Mouse (Mus musculus) intestine, embryonic 15.5 days (tissue): ENCODE measurements at regions not wholly inside any gene's neighbourhood (a gene's known extent, or its start where the extent isn't known, plus 50 kb on each side); places are given as distances from the start of the nearest gene placed in this dataset.

Experiments used
- ATAC-seq: fragments of 200-750 bp; cut with Nextera tagmentation; 2 replicates; pipeline ENCODE4 v1.8.0; 2017; ENCODE audit warnings: moderate TSS enrichment, moderate library complexity
- H3K27ac ChIP-seq: fragments of 300-500 bp; sonication (generic); 2 replicates; pipeline ENCODE4 v1.5.1; 2015; ENCODE audit warnings: mild to moderate bottlenecking, inconsistent platforms
- H3K27me3 ChIP-seq: fragments of 300-500 bp; sonication (generic); replicated peaks from 2 replicates; pipeline ENCODE4 v1.6.1; 2015; ENCODE audit warnings: inconsistent platforms
- H3K36me3 ChIP-seq: fragments of 300-500 bp; sonication (generic); 2 replicates; pipeline ENCODE4 v1.6.1; 2015; ENCODE audit warnings: inconsistent platforms
- H3K4me1 ChIP-seq: fragments of 300-500 bp; sonication (generic); replicated peaks from 2 replicates; pipeline ENCODE4 v1.6.1; 2015; ENCODE audit warnings: inconsistent platforms
- H3K4me2 ChIP-seq: fragments of 300-500 bp; sonication (generic); replicated peaks from 2 replicates; pipeline ENCODE4 v1.6.1; 2015; ENCODE audit warnings: mild to moderate bottlenecking, inconsistent platforms
- H3K4me3 ChIP-seq: fragments of 300-500 bp; sonication (generic); replicated peaks from 2 replicates; pipeline ENCODE4 v1.5.1; 2015; ENCODE audit warnings: inconsistent platforms
- H3K9ac ChIP-seq: fragments of 300-500 bp; sonication (generic); 2 replicates; pipeline ENCODE4 v1.6.1; 2015; ENCODE audit warnings: inconsistent platforms
- H3K9me3 ChIP-seq: fragments of 300-500 bp; sonication (generic); 2 replicates; pipeline ENCODE4 v1.6.1; 2016; ENCODE audit warnings: inconsistent platforms
- WGBS: fragments of 180-500 bp; shearing (Covaris S2); methylation state at CpG from one replicate; pipeline ENCODE4 v1.1.7; 2015; 5-methylcytosine and 5-hydroxymethylcytosine counted together

- H3K9ac ChIP-seq: no peak overlapping the region
- 37% methylated on average over 8 of the region's 8 CpGs for WGBS
- H3K4me2 ChIP-seq: no peak overlapping the region
- H3K4me1 ChIP-seq: no peaks in the 10 kb centered on the region
- H3K4me3 ChIP-seq: no peak overlapping the region
- H3K27ac ChIP-seq: no peak overlapping the region
- H3K27me3 ChIP-seq: no peaks in the 10 kb centered on the region
- no peak for ATAC-seq
- no peaks in the 10 kb centered on the region for H3K36me3 ChIP-seq
- H3K9me3 ChIP-seq: no peaks in the 10 kb centered on the region
These were observed 105.2 kb downstream of the Lrig3 start for GRCm38 (mm10) chr10:126070984-126071713.

DNA sequence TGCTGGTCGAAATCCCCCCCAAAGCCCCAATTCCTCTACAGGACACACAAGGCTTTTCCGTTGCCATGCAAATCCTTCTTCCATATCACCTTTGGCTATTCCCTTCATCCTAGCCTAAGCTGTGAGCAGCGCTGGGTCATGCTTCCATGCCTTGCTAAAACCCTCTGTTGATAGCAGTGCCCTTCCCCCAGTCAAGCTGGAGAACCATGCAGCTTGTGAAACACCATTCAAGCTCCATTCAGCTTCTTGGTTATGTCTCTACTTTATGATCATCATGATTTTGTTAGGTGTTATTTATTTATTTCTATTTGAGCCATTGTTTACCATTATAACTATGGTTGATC, 105.7 kb downstream of the Lrig3 start:
- 35% methylated on average over 3 of the region's 3 CpGs for WGBS
- Histone ChIP-seq H3K27me3 (no peaks in the 10 kb centered on the region), H3K9ac (no peak overlapping the region), H3K4me1 (no peaks in the 10 kb centered on the region), H3K4me3 (no peak overlapping the region), H3K27ac (no peak overlapping the region), H3K9me3 (no peaks in the 10 kb centered on the region), H3K4me2 (no peak overlapping the region), H3K36me3 (no peaks in the 10 kb centered on the region)
- ATAC-seq: no peak

DNA sequence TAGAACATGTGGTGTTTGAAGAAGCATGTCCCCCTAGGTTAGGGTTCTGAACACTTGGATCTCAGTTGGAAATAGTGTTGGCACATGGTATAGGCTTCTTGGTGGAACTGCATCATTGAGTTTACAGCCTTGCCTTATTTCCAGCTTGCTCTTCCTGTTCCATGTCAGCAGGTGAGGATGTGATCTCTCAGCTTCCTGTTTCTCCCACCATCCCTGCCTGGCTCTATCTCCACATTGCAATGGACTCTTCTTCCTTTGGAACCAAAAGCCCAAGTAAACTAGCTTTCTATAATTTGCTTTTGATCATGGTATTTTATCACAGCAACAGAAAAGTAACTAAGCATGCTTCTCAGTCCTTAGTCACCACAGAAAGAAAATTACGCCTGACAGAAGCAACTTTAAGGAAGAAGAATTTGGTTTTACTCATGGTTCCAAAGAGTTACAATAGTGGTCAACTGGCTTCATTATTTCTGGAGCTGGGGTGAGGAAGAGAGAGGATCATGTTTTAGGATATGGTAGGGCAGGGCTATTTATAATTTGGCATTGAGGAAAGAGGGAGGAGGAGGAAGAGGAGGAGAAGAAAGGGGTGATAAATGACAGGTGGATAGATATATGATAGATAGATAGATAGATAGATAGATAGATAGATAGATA, 111.5 kb downstream of the Lrig3 start:
- H3K4me3 ChIP-seq: no peak overlapping the region
- H3K4me2 ChIP-seq: no peak overlapping the region
- no peak for ATAC-seq

GRCm38 (mm10) chr10:126082576-126082975, 116.6 kb downstream of the Lrig3 start:
- Histone ChIP-seq H3K27ac (peak overlapping the region; percentile 51; the same call in 1 of the 2 replicates), H3K27me3 (no peaks in the 10 kb centered on the region), H3K4me3 (no peak overlapping the region), H3K4me1 (no peaks in the 10 kb centered on the region), H3K4me2 (peak overlapping the region; percentile 17), H3K9me3 (no peaks in the 10 kb centered on the region), H3K36me3 (no peaks in the 10 kb centered on the region), H3K9ac (no peak overlapping the region)
- peak; percentile 74 for ATAC-seq
- 45% methylated on average over 11 of the region's 11 CpGs for WGBS

More for the DNA sequence above, 111.5 kb downstream of the Lrig3 start:
- H3K9ac ChIP-seq: no peak overlapping the region
- 89% methylated on average over 1 of the region's 1 CpGs for WGBS
- no peaks in the 10 kb centered on the region for H3K36me3 ChIP-seq
- no peaks in the 10 kb centered on the region for H3K9me3 ChIP-seq
- H3K27ac ChIP-seq: no peak overlapping the region
- no peaks in the 10 kb centered on the region for H3K27me3 ChIP-seq
- no peaks in the 10 kb centered on the region for H3K4me1 ChIP-seq

DNA sequence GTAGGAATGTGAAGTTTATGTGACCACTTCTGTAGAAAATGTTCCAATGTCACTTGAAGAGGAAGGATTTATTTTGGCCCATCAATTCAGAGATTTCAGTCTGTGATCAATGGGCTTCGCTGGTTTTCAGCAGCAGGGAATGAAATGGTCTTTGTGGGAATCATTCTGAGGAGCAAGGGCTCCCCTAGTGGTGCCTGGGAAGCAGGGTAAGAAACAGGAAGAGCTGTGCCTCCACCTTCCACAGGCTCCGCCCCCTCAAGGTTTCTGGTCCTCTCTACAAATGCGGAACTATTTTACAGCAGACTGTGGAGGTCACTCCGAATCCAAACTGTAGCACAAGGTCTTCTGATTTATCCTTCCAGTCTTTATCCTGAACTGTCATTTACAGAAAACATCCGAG, 120.7 kb downstream of the Lrig3 start:
- H3K27ac ChIP-seq: no peak overlapping the region
- no peak for ATAC-seq

DNA sequence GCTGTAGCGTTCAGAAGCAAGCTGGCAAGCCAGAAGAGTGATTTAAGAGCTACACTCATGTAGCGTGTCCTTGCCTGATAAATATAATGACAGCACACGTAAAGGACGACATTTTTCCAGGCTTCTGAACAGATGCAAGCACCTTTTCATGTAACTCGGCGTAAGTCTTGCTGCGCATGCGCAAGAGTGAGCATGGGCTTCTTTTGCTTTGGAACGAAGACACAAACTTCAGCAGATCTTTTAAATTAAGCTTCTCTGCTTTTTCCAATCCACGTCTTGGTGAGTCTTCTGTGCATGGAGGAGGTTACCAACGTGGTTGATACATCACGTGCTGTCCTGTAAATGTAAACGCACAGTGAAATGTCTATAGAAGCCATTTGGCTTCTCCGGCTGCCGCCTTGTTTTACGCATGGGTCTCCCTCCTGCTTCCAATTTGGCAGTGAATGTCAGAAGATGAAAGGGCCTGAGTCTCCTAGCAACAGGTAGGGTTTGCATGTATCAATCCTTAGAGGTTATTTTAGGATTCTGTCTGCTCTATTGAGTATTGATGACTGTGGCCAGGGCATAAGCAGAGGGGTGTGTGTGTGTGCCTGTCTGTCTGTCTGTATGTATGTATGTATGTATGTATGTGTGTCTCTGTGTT, 128.4 kb downstream of the Lrig3 start:
- H3K4me1 ChIP-seq: no peaks in the 10 kb centered on the region
- WGBS: 56% methylated on average over 16 of the region's 16 CpGs

More for the DNA sequence above, 120.7 kb downstream of the Lrig3 start:
- Histone ChIP-seq H3K9me3 (no peaks in the 10 kb centered on the region), H3K4me3 (no peak overlapping the region), H3K4me2 (no peak overlapping the region), H3K4me1 (no peaks in the 10 kb centered on the region), H3K27me3 (no peaks in the 10 kb centered on the region), H3K9ac (no peak overlapping the region), H3K36me3 (no peaks in the 10 kb centered on the region)
- 76% methylated on average over 5 of the region's 5 CpGs for WGBS

GRCm38 (mm10) chr10:126097896-126098295, 131.9 kb downstream of the Lrig3 start:
- no peaks in the 10 kb centered on the region for H3K4me1 ChIP-seq
- H3K36me3 ChIP-seq: no peaks in the 10 kb centered on the region
- H3K9ac ChIP-seq: no peak overlapping the region
- H3K9me3 ChIP-seq: no peaks in the 10 kb centered on the region
- no peak overlapping the region for H3K27ac ChIP-seq
- ATAC-seq: no peak
- H3K4me2 ChIP-seq: no peak overlapping the region
- H3K4me3 ChIP-seq: no peak overlapping the region
- no peaks in the 10 kb centered on the region for H3K27me3 ChIP-seq
- WGBS: 91% methylated on average over 10 of the region's 10 CpGs

More for the DNA sequence above, 128.4 kb downstream of the Lrig3 start:
- Histone ChIP-seq H3K27me3 (no peaks in the 10 kb centered on the region), H3K4me2 (no peak overlapping the region), H3K9me3 (no peaks in the 10 kb centered on the region), H3K27ac (no peak overlapping the region), H3K9ac (no peak overlapping the region), H3K36me3 (no peaks in the 10 kb centered on the region), H3K4me3 (no peak overlapping the region)
- ATAC-seq: no peak

GRCm38 (mm10) chr10:126102876-126103275, 136.9 kb downstream of the Lrig3 start:
- no peak overlapping the region for H3K9ac ChIP-seq
- H3K36me3 ChIP-seq: no peaks in the 10 kb centered on the region
- no peak overlapping the region for H3K4me2 ChIP-seq
- no peak overlapping the region for H3K27ac ChIP-seq
- no peaks in the 10 kb centered on the region for H3K27me3 ChIP-seq
- H3K4me1 ChIP-seq: no peaks in the 10 kb centered on the region
- H3K4me3 ChIP-seq: no peak overlapping the region
- no peak for ATAC-seq
- WGBS: 89% methylated on average over 15 of the region's 15 CpGs
- no peaks in the 10 kb centered on the region for H3K9me3 ChIP-seq

DNA sequence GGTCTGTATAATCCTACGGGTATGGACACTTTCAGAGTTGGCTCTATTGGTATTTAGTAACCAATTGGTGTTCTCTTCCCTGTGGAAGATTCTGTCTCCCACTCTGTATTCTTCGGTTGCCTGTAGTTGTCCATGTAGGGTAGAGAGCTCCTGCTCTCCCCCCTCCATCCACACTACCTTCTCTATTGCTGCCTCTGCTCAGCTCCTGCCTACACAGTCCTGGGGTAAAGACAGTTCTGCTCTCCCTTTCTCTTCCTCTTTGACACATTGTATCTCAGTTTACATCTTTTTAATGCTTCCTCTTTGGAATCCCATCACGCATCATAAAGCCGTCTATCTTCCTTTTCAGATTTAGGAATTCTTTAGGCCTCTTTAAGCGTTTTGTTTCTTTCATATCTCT, 147.1 kb downstream of the Lrig3 start:
- Histone ChIP-seq H3K4me3 (no peak overlapping the region), H3K4me1 (no peaks in the 10 kb centered on the region), H3K36me3 (no peaks in the 10 kb centered on the region), H3K4me2 (no peak overlapping the region), H3K27me3 (no peaks in the 10 kb centered on the region), H3K9me3 (no peaks in the 10 kb centered on the region), H3K27ac (no peak overlapping the region), H3K9ac (no peak overlapping the region)
- no peak for ATAC-seq
- 94% methylated on average over 5 of the region's 5 CpGs for WGBS

DNA sequence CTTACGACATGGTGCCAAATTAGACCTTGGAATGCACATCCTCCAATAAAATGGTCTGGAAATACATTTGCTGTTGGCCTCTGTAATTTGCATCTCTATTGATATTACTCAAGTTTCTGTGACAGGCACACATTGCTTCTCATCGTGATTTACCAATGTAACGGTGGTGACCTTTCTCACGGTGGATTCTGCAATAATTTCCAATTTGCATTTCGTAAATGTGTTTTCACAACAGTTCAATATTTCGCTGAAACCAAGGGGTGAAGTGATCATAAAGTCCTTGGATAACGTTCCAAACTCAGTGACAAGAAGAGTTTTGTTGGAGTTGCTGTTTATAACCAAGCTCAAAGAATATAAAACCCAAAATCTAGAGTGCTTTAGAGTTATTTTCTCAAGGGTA, 149.4 kb downstream of the Lrig3 start:
- Histone ChIP-seq H3K36me3 (no peaks in the 10 kb centered on the region), H3K27me3 (no peaks in the 10 kb centered on the region), H3K27ac (no peak overlapping the region), H3K4me3 (no peak overlapping the region), H3K4me2 (no peak overlapping the region), H3K9me3 (no peaks in the 10 kb centered on the region), H3K9ac (no peak overlapping the region), H3K4me1 (no peaks in the 10 kb centered on the region)
- ATAC-seq: no peak
- WGBS: 89% methylated on average over 7 of the region's 7 CpGs

DNA sequence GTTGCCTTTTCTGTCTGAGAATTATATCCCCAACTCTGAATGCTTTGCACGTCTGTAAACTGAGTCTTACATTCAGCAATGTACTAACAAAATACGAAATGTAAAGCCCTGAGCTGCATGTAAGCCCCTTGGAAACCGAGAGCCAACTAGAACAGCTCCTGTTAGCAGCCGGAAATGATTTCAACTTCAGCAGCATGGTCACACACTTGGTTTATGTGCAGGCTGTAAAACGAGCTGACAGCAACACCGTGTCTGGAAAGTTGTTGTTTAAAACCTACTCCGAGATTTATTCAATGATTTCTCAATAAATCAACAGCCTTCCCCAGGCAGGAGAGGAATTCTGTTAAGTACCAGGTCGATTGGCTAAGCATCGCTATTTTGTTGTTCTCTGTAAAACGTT, 155.7 kb downstream of the Lrig3 start:
- ATAC-seq: no peak

DNA sequence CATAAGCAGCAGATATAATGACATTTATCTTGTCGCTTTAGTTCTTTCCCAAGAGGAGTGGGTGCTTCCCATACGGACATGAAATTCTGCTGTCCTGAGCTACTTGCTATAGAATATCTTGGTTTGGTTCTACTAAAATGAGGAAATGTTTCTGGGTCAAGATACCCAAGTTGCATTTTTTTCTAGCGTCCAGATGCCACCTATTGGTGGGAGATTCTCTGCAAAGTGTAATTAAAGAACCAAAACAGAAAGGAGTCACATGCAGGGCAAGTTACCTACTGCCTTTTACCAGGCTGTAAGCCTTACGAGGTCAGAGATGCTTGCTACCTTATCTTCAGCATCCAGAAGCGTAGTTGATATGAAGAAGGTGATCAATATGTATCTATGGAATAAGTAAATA, 156.5 kb downstream of the Lrig3 start:
- Histone ChIP-seq H3K4me3 (no peak overlapping the region), H3K9me3 (no peaks in the 10 kb centered on the region), H3K27ac (no peak overlapping the region), H3K27me3 (no peaks in the 10 kb centered on the region), H3K4me1 (no peaks in the 10 kb centered on the region), H3K9ac (no peak overlapping the region), H3K36me3 (no peaks in the 10 kb centered on the region), H3K4me2 (no peak overlapping the region)
- ATAC-seq: no peak
- WGBS: 75% methylated on average over 5 of the region's 5 CpGs

More for the DNA sequence above, 155.7 kb downstream of the Lrig3 start:
- Histone ChIP-seq H3K27me3 (no peaks in the 10 kb centered on the region), H3K4me1 (no peaks in the 10 kb centered on the region), H3K4me3 (no peak overlapping the region), H3K9me3 (no peaks in the 10 kb centered on the region), H3K36me3 (no peaks in the 10 kb centered on the region), H3K4me2 (no peak overlapping the region), H3K27ac (no peak overlapping the region), H3K9ac (no peak overlapping the region)
- WGBS: 62% methylated on average over 10 of the region's 10 CpGs
